Mouse (Mus musculus) heart, embryonic 10.5 days (tissue): ENCODE results near the gene Appbp2. TPM values are rescaled to one million over a fixed set of nuclear protein-coding genes. Genes with fewer than 3 reads are reported as not detected.
A peak's percentile ranks its signal among the peaks of the same experiment; 100 is the strongest.

Experiments
- DNase-seq: peaks from one replicate; pipeline ENCODE4 v3.0.0-alpha.2; 2017; ENCODE audit warnings: low spot score
- H3K27ac ChIP-seq: fragments of 300-500 bp; sonication (generic); 2 replicates; pipeline ENCODE4 v1.5.1; 2016; ENCODE audit warnings: mild to moderate bottlenecking
- H3K27me3 ChIP-seq: fragments of 300-500 bp; sonication (generic); 2 replicates; pipeline ENCODE4 v1.6.1; 2016; ENCODE audit warnings: mild to moderate bottlenecking; ENCODE audit not compliant: poor library complexity, insufficient read depth, severe bottlenecking
- H3K36me3 ChIP-seq: fragments of 300-500 bp; sonication (generic); 2 replicates; pipeline ENCODE4 v1.6.1; 2016; ENCODE audit warnings: mild to moderate bottlenecking, moderate library complexity
- H3K4me1 ChIP-seq: fragments of 300-500 bp; sonication (generic); 2 replicates; pipeline ENCODE4 v1.6.1; 2016; ENCODE audit warnings: mild to moderate bottlenecking
- H3K4me3 ChIP-seq: fragments of 300-500 bp; sonication (generic); 2 replicates; pipeline ENCODE4 v1.5.1; 2016; ENCODE audit warnings: mild to moderate bottlenecking, moderate library complexity
- H3K9me3 ChIP-seq: fragments of 300-500 bp; sonication (generic); 2 replicates; pipeline ENCODE4 v1.6.1; 2016; ENCODE audit warnings: mild to moderate bottlenecking, moderate library complexity
- WGBS: fragments of 180-500 bp; shearing (Covaris S2); methylation state at CpG from one replicate; pipeline ENCODE4 v1.1.7; 2016; 5-methylcytosine and 5-hydroxymethylcytosine counted together
- polyA plus RNA-seq: library from polyadenylated mRNA; unstranded; fragments of >200 nt; fragmentation: Nextera tagmentation; extraction: Ambion mirVana; gene quantifications from 2 replicates; pipeline ENCODE4 v1.2.1, GENCODE M21; 2016

Appbp2 gene
- polyA plus RNA-seq, 1 experiment from 2014 or later: 46.8 TPM

DNA sequence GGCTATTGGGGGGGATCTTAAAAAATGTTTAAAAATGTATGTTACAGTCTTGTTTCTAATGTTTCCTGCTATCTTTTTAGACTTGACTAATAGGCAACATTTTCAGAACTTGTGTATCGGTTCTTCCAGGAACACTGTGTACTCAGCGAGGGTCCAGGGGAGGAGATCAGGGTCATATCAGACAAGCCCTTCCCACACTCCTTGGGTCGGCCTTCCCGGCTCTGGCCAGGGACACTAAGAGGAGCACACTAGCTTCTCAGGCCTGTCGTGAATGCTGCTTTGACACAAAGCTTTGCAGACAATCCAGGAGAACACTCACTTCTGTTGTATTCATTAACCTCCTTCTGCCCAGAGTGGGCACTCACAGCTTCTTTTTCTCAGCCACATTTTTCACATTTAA is 18.1 kb upstream of the Appbp2 start:
- Histone ChIP-seq H3K27ac (no peak overlapping the region), H3K27me3 (no peaks in the 10 kb centered on the region), H3K4me1 (peaks cover 11% of the 10 kb centered on the region), H3K36me3 (no peaks in the 10 kb centered on the region), H3K9me3 (no peaks in the 10 kb centered on the region), H3K4me3 (no peak overlapping the region)
- WGBS: 62% methylated on average over 5 of the region's 5 CpGs
- no peak for DNase-seq

- 90% methylated on average over 5 of the region's 5 CpGs for WGBS
- Histone ChIP-seq H3K9me3 (no peaks in the 10 kb centered on the region), H3K36me3 (no peaks in the 10 kb centered on the region)
These were observed 17.0 kb upstream of the Appbp2 start for GRCm38 (mm10) chr11:85251955-85252354.

DNA sequence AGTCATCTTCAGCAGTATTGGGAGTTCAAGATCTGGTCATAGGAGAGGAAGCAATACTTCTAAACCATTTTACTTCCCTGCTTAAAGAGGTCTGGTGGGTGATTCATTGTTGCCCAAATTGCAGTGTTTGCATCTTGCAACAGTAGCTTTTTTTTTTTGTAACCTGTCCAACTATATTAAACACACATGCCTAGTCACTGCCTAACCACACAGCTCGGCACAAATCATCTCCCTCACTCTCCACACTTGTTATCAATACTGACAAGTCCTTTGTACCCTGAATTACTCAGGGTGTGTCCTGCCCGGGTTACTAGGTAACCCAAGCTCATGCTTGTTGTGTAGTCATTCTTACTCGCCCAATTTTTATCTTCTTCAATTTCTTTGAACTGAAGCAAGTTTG is 15.5 kb upstream of the Appbp2 start:
- WGBS: 40% methylated on average over 3 of the region's 3 CpGs
- DNase-seq: no peak
- Histone ChIP-seq H3K4me1 (peaks cover 6% of the 10 kb centered on the region), H3K36me3 (no peaks in the 10 kb centered on the region), H3K27ac (no peak overlapping the region), H3K9me3 (no peaks in the 10 kb centered on the region), H3K4me3 (no peak overlapping the region), H3K27me3 (no peaks in the 10 kb centered on the region)

More at GRCm38 (mm10) chr11:85251955-85252354, 17.0 kb upstream of the Appbp2 start:
- no peaks in the 10 kb centered on the region for H3K27me3 ChIP-seq
- peaks cover 11% of the 10 kb centered on the region for H3K4me1 ChIP-seq
- H3K27ac ChIP-seq: no peak overlapping the region
- H3K4me3 ChIP-seq: no peak overlapping the region
- no peak for DNase-seq

- WGBS: 79% methylated on average over 3 of the region's 3 CpGs
These were observed 14.4 kb upstream of the Appbp2 start for GRCm38 (mm10) chr11:85249338-85249737.

GRCm38 (mm10) chr11:85248151-85248550 is 13.2 kb upstream of the Appbp2 start:
- H3K4me1 ChIP-seq: no peaks in the 10 kb centered on the region
- H3K36me3 ChIP-seq: no peaks in the 10 kb centered on the region
- no peaks in the 10 kb centered on the region for H3K27me3 ChIP-seq
- 86% methylated on average over 2 of the region's 2 CpGs for WGBS
- no peak overlapping the region for H3K4me3 ChIP-seq
- H3K27ac ChIP-seq: no peak overlapping the region
- no peak for DNase-seq
- H3K9me3 ChIP-seq: no peaks in the 10 kb centered on the region

More at GRCm38 (mm10) chr11:85249338-85249737, 14.4 kb upstream of the Appbp2 start:
- Histone ChIP-seq H3K27me3 (no peaks in the 10 kb centered on the region), H3K27ac (no peak overlapping the region), H3K4me1 (no peaks in the 10 kb centered on the region), H3K9me3 (no peaks in the 10 kb centered on the region), H3K36me3 (no peaks in the 10 kb centered on the region), H3K4me3 (no peak overlapping the region)
- no peak for DNase-seq

GRCm38 (mm10) chr11:85241226-85241625 is 6.3 kb upstream of the Appbp2 start:
- H3K36me3 ChIP-seq: peaks cover 3% of the 10 kb centered on the region; the same call in 1 of the 2 replicates
- H3K27ac ChIP-seq: no peak overlapping the region
- WGBS: 90% methylated on average over 8 of the region's 8 CpGs
- H3K4me3 ChIP-seq: no peak overlapping the region
- no peaks in the 10 kb centered on the region for H3K9me3 ChIP-seq
- DNase-seq: no peak
- H3K27me3 ChIP-seq: no peaks in the 10 kb centered on the region
- no peaks in the 10 kb centered on the region for H3K4me1 ChIP-seq

DNA sequence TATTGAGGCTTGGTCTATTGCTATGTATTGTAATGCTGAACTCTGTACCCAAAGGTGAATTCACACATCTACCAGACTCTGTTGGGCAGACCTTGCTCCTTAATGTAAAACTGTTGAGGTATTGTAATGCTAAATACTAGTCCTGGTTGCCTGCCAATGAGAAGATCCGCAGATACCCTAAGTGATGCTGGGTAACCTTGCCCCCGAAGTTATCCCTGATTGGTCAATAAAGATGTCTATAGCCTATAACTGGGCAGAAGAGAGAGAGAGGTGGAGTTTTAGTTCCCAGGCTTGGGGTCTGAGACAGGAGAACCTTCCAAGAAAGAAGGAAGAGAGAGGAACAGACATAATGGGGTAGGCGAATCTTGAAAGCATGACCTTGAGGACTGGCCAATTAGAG is 5.3 kb upstream of the Appbp2 start:
- 87% methylated on average over 3 of the region's 3 CpGs for WGBS

GRCm38 (mm10) chr11:85234363-85234989 is 454 bp downstream of the Appbp2 start:
- peak; percentile 94 for DNase-seq
- under 1% methylated on average over 70 of the region's 70 CpGs for WGBS
- Histone ChIP-seq H3K9me3 (no peaks in the 10 kb centered on the region), H3K4me1 (peaks cover 5% of the 10 kb centered on the region; the same call in 1 of the 2 replicates), H3K4me3 (peak overlapping the region; percentile 84), H3K36me3 (peaks cover 28% of the 10 kb centered on the region), H3K27ac (peak overlapping the region; percentile 98), H3K27me3 (no peaks in the 10 kb centered on the region)

More for the DNA sequence above, 5.3 kb upstream of the Appbp2 start:
- H3K27me3 ChIP-seq: no peaks in the 10 kb centered on the region
- peaks cover 3% of the 10 kb centered on the region; the same call in 1 of the 2 replicates for H3K36me3 ChIP-seq
- no peak overlapping the region for H3K4me3 ChIP-seq
- H3K27ac ChIP-seq: no peak overlapping the region
- H3K4me1 ChIP-seq: no peaks in the 10 kb centered on the region
- no peak for DNase-seq
- H3K9me3 ChIP-seq: no peaks in the 10 kb centered on the region

DNA sequence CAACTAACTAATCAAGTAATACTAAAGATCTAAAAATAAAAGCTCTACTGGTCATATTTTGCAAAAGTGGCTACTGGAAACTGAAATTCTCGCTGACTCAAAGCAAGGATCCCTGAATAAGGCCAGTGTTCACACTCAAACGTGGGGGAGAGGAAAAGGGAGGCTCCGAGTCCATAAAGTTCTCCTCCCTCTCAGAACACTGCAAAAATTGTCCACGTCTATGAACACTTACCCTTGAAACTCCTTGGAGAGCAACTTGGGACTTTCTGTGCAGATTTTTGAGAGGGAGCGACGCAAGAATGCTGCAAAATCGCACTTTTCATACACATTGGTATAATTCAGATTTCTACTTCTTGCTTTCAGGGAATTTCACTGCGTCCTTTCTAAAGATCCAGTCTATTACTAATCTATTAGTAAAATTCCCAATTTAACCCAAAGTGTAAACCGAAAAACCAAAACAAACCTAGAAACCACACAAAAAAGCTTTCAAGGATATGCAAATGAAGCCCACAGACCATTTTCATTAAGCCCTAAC is 1.2 kb downstream of the Appbp2 start:
- H3K4me3 ChIP-seq: peak overlapping the region; percentile 84
- H3K27ac ChIP-seq: peak overlapping the region; percentile 98
- H3K27me3 ChIP-seq: no peaks in the 10 kb centered on the region
- no peaks in the 10 kb centered on the region for H3K9me3 ChIP-seq
- H3K4me1 ChIP-seq: peaks cover 5% of the 10 kb centered on the region; the same call in 1 of the 2 replicates
- H3K36me3 ChIP-seq: peaks cover 28% of the 10 kb centered on the region
- DNase-seq: no peak
- WGBS: 15% methylated on average over 9 of the region's 9 CpGs

- no peaks in the 10 kb centered on the region for H3K4me1 ChIP-seq
- WGBS: 98% methylated on average over 3 of the region's 3 CpGs
These were observed 11.7 kb downstream of the Appbp2 start for GRCm38 (mm10) chr11:85223248-85223647.

DNA sequence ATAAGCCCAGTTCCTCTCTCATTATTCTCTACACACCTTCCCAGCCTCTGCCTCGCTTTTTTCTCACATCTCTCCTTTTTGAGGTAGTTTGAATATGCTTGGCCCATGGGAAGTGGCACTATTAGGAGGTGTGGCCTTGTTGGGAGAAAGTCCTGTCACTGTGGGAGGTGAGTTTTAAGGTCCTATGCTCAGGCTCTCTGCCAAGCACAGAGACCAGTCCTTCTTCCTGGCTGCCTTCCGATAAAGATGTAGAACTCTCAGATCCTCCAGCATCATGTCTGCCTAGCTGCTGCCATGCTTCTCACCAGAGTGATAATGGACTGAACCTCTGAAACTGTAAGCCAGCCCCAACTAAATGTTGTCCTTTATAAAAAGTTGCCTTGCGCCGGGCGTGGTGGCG is 12.4 kb downstream of the Appbp2 start:
- WGBS: 91% methylated on average over 6 of the region's 6 CpGs
- Histone ChIP-seq H3K4me1 (no peaks in the 10 kb centered on the region), H3K4me3 (no peak overlapping the region), H3K9me3 (no peaks in the 10 kb centered on the region), H3K27ac (no peak overlapping the region), H3K36me3 (peaks cover 31% of the 10 kb centered on the region), H3K27me3 (no peaks in the 10 kb centered on the region)
- no peak for DNase-seq

More at GRCm38 (mm10) chr11:85223248-85223647, 11.7 kb downstream of the Appbp2 start:
- no peak for DNase-seq
- H3K27ac ChIP-seq: no peak overlapping the region
- H3K9me3 ChIP-seq: no peaks in the 10 kb centered on the region
- H3K36me3 ChIP-seq: peaks cover 31% of the 10 kb centered on the region
- H3K27me3 ChIP-seq: no peaks in the 10 kb centered on the region
- H3K4me3 ChIP-seq: no peak overlapping the region

GRCm38 (mm10) chr11:85219014-85219413 is 15.9 kb downstream of the Appbp2 start:
- no peaks in the 10 kb centered on the region for H3K9me3 ChIP-seq
- no peaks in the 10 kb centered on the region for H3K4me1 ChIP-seq
- no peak overlapping the region for H3K4me3 ChIP-seq
- H3K27ac ChIP-seq: no peak overlapping the region
- no peak for DNase-seq
- WGBS: 90% methylated on average over 3 of the region's 3 CpGs
- no peaks in the 10 kb centered on the region for H3K27me3 ChIP-seq
- peaks cover 28% of the 10 kb centered on the region for H3K36me3 ChIP-seq

DNA sequence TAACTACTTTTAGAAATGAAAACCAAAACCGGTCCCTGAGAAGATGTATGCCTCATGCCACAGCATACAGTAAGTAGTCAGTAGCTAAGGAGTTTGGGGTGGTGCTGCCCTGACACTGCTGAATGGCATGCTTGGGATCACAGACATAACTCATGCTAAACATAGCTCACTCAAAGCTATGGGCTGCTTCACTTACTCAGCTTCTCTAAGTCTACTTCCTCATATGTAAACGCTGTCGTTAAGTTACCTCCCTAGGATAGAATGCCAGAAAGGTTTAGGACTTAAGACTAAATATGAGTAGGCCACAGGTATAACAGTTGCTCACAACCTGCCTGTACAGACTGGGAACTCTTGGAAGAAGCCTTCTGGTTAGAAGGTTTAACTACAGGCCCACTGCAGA is 20.3 kb downstream of the Appbp2 start:
- H3K27me3 ChIP-seq: no peaks in the 10 kb centered on the region
- H3K27ac ChIP-seq: no peak overlapping the region
- no peaks in the 10 kb centered on the region for H3K9me3 ChIP-seq
- WGBS: 86% methylated on average over 3 of the region's 3 CpGs
- no peak for DNase-seq
- peaks cover 62% of the 10 kb centered on the region for H3K36me3 ChIP-seq
- no peak overlapping the region for H3K4me3 ChIP-seq
- H3K4me1 ChIP-seq: no peaks in the 10 kb centered on the region
